Mouse (Mus musculus) stomach, postnatal 0 days (tissue): Measurements from ENCODE around the gene Trpm8.

Source experiments
- CTCF ChIP-seq: IDR thresholded peaks from 2 replicates; pipeline ENCODE4 v1.5.1; 2016; ENCODE audit warnings: antibody characterized with exemption, low read depth, mild to moderate bottlenecking, moderate library complexity
- EP300 ChIP-seq: optimal IDR thresholded peaks from 2 replicates; pipeline ENCODE3; 2016; ENCODE audit warnings: antibody characterized with exemption

GRCm38 (mm10) chr1:88317279-88317678, 39.8 kb downstream of the Trpm8 start:
- TF ChIP-seq CTCF: no peak
- TF ChIP-seq EP300: no peak
